Mouse (Mus musculus) gastrocnemius, adult 18-20 months (tissue): Measurements from ENCODE around the gene Tbc1d2b. TPM values are rescaled to one million over a fixed set of nuclear protein-coding genes. Genes with fewer than 3 reads are reported as not detected.

Source experiments
- DNase-seq: peaks from one replicate; pipeline ENCODE4 v3.0.0; 2021; ENCODE audit warnings: low spot score
- total RNA-seq, 2 experiments: library from RNA; stranded (reverse); gene quantifications; 2 replicates each; pipeline ENCODE4 v1.2.3; 2021

The Tbc1d2b gene
- total RNA-seq, 2 experiments from 2014 or later, result 3.6 to 4.7 TPM

DNA sequence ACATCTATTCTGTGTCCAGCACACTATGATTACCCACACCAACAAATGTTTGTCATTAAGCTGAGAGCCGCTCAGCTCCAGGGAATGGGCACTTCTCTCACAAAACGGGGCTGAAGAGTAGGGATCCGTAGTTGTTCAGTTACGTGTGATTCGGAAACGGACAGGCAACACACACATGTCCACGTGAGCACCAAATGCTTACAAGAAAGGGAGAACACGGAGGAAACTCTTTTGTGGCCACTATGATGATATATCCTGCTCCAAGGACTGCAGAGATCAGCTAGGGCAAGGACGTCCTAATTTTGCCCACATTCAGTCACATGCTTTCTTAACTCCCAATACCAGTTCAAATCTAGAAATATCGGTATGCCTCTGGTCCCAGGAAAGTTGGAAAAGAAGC, 4.5 kb downstream of the Tbc1d2b start:
- DNase-seq, result no peak

DNA sequence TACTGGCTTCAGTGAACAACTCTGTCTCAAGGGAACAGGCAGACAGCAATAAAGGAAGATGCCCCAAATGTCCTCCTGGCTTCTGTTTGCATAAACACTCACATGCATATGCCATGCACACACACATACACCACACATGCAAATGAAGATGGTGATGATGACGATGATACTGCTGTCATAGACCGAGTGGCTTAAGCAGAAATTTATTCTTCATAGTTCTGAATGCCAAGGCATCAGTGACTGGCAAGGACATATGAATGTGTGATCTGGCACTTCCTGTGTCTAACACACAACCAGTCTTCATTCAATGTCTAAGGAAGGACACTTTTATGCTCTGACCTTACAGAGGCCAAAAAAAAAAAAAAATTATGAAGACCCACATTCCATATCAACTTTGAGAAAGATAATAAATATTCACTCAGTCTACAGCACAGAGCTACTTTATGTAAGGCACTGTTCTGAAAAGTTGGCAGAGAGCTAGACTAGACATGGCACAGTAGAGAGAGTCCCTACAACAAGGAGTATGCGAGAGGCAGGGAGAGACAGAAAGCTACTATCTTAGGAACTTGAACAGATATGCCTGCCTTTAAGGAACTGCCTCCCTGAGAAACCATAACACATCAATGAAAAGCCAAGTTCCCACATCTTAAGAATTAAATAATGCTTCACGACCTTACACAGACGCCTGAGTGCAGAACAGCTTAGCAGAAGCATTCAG, 5.1 kb downstream of the Tbc1d2b start:
- DNase-seq, result no peak

DNA sequence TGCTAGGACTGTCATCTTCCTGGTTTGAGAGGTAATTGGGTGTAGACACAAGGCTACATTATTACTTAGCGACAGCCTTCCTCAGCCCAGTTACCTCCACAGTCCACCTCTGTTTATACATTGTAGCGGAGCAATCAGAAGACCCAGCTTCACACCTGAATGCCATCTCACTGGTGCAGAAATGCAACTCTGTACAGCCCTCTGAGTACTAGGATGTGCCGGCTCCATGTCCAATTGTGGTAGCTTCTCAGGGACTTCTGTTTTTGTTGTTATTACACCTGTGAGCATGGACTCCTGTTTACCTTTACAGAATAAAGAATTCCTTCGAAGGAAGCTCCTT, 7.3 kb downstream of the Tbc1d2b start:
- no peak for DNase-seq

DNA sequence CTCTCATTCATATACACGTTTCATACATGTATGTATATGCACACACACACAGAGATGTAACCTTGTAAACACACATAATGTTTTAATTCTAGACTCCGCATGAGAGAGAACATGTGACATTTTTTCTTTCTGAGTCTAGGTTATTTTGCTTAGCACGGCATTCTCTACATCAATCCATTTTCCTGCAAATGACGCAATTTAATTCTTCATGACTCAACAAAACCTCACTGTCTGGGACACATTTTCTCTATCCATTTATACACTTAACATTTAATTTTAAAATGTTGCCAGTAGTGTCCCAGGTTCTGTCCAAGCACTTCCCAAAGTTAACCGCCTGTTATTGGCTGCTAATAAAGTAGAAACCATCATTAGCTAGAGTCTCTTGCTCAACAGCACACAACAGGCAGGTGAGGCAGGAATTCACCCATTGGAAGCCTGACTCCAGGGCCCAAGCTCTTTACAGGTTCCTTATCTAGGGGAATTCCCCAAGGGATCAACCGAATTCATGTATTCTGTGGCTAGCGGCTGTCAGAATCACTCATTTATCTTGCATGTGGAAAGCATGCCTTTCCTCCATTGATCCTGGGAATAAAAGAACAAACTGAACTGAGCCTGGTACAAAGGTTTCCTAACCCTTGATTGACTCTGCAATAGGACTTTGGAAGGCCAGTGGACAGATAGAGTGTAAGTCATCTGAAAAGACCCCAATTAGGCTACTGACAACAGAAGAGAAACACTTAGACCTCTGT, 7.8 kb downstream of the Tbc1d2b start:
- DNase-seq, result no peak

DNA sequence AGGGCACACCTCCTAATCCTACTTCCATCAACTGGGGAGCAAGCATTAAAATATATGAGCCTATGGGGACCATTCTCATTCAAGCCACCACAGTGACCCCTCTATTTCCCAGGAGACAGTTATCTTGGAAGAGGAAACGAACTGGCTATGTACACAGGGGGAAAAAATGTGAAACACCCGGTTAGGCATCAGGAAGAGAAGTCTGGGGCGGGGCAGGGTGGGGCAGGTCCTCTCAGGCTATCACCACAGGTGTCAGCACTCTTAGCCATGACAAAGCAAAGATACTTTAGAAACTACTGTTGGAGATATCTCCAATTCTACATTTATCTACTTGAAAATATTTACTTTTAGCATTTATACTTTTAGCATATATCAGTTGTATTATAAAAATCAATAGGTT, 8.5 kb downstream of the Tbc1d2b start:
- no peak for DNase-seq

DNA sequence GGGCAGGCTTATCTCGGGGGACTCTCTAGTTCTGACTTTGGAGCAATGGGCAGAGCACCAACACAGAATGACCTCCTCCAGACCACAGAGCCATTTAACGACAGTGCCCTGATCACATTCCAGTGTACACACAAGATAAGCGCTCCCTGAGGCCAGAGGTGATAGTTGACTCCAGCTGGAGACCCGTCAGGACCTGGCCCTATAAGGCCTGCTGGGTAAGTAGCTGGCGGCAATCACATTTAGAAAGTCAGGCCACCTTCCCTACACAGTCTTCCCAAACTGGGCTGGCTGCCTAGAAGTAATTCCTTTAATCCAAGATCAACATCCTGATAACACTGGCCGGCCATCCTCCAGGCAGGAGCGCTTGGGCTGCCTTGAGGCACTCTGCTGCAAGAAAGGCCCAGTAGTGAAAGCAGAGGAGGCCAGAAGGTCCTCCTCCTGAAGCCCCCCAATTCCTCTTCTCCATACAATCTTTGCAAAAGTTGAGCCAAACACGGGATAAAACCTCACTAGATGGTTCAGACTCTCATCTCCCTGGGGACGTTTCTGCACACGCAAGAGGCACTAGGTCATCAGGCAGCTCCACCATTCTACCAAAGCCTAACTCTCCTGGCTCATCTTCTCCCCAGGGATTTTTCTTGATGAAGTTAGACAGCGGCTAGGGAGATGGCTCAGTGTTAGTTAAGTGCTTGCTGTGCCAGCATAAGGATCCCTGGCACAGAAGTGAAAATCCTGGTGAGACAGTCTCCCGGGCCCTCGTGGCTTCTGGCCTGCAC, 9.8 kb downstream of the Tbc1d2b start:
- DNase-seq, result no peak

DNA sequence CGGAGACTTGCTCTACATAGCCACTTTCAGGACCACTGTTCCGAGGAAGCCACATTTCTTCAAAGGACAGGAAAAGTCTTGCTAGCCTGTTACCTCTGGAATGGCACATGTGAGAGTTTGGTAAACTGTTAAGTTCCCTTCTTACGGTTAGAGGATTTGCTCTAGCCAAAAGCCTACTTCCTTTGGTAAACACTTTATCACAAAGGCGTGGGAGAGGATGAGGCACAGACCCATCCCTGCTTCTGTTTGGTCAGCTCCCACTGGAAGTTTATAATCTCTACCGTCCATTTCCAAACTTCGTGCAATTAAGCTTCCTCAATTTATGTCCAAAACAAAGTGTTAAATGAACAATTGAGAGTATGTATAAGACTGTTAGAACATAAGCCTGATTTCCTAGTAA, 10.5 kb downstream of the Tbc1d2b start:
- no peak for DNase-seq

DNA sequence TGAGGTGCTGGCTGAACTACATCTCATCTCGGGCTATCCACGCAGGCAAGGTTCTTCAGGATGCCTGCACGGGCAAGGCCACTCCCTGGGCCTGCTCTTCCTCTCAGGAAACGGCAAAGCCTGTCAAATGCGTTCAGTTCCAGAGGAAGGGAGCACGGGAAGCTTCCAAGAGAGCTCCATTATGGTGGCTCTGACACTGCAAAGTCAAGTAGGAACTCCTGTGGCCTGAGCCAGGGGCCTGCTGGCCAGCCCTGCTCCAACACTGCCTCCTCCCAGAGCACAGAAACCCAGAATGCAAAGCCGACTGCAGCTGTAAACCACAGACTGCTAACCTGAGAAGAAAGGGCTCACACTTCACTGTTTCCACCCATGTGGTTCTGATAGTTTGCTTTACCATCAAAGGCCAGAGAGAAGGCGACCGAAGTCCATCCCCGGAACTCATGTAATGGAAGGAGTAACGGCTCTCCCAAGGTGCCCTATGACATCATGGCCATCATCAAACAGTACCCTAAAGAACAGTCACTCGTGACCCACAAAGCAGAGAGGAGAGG, 11.1 kb downstream of the Tbc1d2b start:
- DNase-seq, result no peak

DNA sequence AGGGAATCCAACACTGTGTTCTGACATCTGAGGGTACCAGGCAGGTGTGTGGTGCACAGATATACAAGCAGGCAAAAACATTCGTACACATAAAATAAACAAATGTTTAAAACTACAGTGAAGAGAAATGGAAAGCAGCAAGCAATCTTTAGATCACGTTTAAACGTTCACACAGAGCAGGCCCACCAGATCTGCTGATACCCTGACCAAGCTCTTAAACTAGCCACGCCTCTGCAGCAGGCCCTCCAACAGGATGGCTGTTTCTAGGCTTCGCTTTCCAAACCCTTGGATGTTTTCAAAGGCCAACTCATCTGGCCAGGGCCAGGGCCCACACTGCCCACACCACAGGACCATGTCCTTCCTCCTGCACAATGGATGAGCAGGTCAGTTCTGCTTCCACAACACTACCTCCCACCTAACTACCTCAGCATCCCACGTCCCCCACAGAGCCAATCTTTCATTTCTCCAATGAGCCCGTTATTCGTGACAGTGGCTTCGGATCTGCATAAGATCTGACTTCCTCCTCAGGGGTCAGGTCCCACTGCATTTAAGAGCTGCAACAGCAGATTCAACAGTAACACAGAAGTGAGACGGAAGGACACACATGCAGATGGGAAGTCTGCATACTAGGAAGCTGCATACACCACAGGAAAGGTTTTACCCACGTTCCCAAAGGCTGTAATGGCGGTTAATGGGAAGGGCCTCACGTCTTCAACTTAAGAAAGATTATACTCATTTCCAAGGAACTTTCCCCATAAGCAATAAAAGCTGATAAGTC, 12.7 kb downstream of the Tbc1d2b start:
- DNase-seq, result no peak

DNA sequence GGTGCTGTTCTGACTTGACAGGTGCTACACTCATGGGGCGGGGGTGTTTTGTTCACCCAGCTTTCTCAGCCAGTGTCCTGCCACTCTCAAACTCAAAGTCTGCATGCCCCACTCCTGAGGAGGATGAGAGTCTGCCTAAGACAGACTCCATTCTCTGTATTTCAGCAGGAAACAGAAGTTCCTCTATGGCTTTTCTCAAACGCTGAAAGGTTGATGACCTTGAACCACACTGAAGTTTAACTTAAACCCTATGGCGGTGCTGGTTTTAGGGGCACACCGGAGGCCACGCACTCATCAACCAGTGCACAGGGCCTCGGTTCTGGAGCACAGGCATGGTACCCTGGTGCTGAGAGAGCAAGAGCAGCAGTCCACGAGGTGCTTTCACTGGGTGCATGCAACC, 13.4 kb downstream of the Tbc1d2b start:
- no peak for DNase-seq

DNA sequence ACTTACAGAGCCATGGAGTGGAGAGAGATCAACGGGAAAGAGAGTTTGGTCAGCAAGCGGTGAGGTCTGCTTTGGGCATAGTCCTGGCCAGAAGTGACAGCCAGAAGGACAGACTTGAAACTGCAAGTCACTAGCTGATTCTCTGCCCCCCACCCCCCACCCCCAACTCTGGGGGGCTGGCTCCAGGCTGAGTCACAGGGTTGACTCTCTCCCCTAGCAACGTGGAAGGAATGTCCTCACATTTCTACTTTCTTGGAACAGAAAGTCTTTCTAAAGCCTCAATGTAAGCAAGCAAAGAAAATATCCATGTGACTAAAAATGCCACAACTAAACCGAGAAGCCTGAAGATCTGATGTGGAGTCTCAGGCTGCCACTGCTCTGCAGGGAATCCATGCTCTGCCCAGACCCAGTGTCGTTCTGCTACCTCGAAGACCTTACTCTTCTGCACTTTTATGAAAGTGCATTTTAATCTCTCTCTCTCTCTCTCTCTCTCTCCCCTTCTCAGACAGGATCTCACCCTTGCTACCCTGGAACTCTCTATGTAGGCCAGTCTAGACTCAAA, 14.7 kb downstream of the Tbc1d2b start:
- DNase-seq, result no peak

DNA sequence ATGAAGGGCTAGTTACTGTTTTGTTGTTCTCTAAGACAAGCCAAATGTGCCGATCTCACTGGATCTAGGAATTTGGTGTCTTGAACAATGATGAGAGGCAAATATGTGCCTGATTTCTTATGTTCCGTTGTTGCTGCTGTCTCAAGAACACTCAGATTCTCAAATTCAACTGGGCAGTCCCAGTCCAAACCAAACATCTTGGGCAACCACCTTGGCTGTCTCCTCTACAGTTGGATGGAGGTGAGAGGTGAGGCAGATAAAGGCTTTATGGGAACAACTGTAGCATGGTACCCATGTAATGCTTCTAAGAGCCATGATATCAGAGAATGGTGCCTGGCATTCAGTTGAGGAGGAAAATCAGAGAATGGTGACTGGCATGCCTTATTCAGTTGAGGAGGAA, 17.4 kb downstream of the Tbc1d2b start:
- DNase-seq, result no peak

DNA sequence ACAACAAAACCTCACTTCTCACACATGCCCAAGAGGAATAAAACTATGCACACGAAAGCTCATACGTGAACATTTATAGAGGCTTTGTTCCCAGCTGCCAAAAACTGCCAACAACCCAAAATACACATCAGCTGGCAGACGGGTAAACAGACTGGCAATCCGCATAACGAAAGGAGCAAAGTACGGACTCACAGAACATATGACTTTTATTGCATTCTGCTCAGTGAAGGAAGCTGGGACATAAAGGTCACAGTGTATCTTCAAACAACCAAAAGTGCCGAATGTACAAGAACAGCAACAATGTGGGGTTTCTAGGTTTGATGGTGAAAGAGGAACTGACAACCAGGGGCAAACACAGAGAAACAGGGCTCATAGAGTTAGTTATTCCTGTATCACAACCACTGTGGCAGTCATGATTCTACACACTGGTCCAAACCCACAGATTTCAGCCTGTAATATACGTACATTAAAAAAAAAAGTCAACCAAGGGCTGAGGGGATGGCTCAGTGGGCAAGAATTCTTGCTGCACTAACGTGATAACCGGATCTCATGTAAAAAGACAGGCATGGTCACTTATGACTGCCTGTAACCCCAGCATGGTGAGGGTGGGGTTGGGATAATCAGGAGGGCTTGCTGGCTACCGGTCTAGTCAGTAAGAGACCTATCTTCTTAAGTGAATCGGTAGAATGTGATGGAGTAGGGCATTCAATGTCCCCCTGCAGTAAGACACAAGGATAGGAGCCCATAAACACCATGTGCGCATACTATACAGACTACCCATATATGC, 19.4 kb downstream of the Tbc1d2b start:
- DNase-seq, result no peak

DNA sequence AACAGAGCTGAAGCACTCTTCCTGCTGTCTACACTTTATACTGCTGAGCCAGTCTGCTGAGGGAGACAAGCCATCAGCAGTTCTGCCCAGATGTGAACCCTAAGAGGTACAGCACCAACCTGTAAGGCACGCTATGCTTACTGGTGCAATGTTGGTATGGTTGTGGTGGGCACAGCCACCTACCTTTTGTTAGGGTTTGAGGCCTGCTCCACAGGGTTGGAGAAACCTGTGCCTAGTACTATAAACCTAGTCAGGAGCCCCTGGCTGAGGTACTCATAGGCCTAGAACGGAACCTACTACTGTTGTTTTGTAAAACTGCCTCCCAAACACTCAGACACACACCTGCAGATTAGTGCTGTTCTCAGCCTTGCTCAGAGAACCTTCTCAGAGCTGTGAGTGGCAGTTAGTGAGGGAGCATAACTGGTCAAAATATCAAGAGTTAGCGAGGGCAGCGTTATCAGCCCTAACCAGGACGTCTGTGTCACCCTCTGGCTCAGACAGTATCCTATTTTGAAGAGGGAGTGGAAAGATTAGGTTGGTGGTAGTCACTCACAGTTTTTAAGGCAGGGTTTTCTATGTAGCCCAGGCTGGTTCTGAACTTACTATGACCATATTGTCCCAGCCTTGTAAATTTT, 20.3 kb downstream of the Tbc1d2b start:
- DNase-seq, result no peak

DNA sequence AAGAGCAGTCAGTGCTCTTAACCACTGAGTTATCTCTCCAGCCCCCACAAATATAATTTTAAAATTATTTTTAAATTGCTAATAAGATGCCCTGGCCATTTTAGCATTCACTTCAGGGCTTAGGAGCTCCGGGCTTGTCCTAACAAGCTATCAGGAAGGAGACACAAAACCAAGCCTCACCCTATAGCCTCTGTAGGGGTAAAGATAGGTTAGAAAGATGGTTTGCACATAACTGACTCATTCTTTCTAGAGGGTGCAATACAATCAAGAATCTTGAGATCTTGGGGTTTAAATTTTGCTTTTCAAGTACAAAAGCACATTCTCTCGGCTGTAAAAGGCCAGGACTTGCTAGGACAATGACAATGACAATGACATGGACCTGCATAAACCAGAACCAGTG, 21.6 kb downstream of the Tbc1d2b start:
- no peak for DNase-seq

DNA sequence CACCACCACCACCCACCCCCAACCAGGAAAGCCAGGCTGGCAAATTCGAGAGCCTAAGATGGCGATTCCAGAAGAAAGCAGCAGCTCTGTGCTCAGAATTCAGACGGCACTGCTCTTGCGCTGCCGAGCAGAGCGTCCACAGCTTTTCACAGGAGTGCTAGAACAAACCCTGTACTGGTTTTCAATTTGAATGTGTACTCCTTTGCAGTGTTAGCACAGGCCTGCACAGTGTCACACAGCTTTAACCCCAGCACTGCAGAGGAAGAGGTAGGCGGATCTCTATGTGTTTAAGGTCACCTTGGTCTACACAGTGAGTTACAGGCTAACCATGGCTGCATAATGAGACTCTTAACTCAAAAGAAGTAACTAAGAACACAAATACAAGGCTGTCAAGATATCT, 22.3 kb downstream of the Tbc1d2b start:
- DNase-seq, result no peak

DNA sequence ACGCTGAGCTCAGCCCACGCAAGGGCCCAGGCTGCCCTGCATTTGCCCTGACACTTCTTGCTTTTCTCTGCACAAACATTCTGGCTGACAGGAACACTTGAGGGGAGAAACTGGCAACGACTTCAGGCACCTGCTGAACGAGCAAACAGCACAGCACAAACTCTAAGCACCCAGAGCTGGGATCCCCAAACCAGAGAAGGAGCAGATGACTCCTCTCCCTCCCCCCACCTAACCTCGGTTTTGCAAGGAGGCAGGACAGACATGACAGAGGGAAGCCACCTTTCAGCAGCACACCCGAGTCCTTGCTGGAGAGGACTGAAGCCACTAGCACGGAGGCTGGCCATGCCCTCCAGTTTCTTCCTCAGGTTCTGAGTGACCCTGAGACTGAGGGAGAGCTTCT, 23.3 kb downstream of the Tbc1d2b start:
- no peak for DNase-seq

DNA sequence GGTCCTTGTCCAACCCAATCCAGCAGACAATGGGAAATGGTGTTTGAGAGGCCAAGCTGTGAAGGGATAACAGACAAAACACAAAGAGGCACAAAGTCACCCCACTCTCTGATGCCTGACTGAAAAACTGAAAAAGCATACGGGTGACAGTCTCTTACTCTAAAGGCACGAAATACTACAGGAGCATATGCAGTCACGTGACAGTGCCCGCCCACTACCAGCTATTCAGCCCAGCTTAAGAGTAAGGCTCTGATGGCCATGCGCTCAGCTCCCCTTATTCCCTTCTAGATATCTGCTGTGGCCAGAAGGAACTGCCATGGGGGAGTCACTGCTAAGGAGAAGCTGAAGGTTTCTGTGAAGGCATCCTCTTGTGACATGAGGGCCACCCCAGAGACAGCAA, 24.8 kb downstream of the Tbc1d2b start:
- no peak for DNase-seq

DNA sequence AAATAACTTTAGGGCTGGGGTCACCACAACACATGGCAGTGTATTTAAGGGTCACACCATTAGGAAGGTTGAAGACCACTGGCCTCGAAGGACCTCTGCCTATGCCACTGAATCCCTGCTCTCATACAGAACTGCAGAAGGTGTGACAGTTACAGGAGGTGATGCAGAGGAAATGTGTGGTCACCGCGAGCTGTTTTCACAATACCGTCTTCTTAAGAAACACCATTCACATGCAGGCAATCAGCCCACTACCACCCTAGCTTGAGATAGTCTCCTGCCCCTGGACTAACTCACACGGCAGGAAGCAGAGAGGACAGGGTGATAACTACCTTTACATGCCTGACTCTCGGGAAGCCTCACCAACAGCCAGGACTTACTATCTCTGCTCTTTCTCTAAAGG, 25.4 kb downstream of the Tbc1d2b start:
- DNase-seq, result no peak
